Mouse (Mus musculus) kidney, adult 8-10 months (tissue): ENCODE results near the gene Efcab11.
"Not testable (repeated sequence)": the region's sequence is repeated elsewhere in the genome, so short reads cannot be mapped to it uniquely, and the experiment has no call there.

Experiments used
- DNase-seq, 2 experiments: peaks; one replicate each; pipeline ENCODE4 v3.0.0; 2022

Gene Efcab11

DNA sequence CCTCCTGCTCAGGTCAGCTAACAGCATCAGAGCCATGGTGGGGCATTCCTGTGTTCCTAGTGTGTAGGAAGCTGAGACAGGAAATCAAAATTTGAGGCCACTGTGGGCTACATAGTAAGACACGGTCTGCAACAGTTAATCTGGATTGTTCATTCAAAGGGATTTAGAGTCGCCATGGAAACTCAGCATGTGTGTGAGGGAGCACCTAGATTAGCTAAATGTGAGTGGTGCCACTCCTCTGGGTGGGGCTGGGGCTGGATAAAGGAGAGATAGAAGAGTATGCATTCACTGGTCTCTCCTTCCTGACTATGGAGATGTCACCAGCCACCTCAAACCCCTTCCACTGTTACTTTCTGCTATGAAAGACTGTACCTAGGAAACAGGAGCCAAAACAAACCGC is 10.8 kb downstream of the Efcab11 start:
- no peak for DNase-seq

DNA sequence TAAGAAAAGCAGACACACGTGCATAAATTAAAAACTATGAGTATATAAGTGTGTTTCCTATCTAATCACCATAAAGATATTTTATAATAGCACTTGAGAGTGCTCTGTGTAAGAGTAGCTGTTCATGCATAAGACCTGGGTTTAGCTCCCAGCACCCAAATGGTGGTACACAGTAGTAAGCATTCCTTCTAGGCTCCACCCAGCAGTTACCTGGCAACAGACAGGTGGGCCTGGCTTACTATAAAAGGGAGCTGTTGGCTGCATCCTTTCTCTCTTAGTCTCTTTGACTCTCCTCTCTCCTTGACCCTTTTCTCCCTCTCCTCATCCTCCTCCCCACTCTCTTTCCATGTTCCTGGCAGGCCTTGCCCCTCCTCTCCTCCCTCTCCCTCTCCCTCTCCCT is 15.4 kb downstream of the Efcab11 start:
- DNase-seq, result no peak

DNA sequence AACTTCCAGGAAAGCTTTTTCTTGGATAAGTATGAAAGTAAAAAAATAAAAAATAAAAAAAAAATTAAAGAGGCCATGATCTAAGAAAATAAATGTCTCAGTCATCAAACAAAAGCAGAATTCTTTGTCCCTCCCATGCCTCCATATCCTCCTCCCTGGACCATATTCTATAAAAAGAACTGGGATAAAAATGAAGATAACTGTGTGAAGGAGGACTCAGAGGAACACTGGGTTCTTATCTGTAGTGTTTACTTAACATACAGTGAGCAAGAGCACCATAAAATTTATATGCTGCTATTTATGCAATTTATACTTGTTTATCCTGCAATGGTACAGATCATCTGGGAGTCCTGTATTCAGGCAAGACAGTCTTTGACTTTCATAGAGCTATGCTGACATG is 19.6 kb downstream of the Efcab11 start:
- DNase-seq, result no peak

DNA sequence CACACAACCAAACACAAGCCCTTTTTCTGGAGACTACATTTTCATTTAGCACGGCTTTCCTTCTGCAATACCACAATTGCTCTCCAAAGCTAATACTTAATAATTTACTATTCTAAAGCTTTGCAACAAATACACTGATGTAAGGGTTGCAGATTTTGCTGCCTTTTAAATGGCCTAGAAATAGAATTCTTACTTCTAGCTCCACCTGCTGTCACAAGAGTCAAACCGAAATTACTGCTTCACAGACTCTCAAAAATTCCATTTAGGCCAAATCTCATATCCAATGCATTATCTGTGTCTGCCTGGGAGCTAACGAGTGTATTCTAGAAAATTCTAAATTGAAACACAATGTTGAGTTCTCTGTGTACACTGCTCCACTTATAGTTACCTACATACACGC is 23.3 kb downstream of the Efcab11 start:
- no peak for DNase-seq

DNA sequence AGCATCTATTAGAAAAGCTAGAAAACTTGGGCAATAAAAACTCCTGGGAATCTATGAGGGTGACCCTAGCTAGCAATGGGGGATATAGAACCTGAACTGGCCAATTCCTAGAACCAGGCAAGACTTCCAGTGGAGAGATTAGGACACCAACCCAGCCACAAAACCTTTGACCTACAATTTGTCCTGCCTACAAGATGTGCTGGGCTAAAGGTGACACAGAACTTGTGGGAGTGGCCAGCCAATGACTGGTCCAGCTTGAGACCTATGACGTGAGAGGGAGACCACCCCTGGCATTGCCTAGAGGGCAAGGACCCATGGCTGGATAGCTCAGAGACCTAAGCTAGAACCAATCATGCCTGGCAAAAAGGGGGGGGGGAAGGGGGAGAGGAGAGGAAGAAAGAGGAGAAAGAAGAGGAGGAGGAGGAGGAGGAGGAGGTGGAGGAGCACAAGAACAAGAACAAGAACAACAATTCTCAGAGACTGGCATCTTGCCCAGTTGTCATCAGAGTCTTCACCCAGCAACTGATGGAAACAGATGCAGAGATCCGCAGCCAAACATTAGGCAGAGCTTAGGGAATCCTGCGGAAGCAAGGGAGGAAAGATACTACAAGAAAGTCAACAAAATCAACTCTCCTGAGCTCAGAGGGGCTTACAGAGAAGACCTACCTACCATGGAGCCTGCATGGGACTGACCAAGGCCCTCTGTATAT is 24.7 kb downstream of the Efcab11 start:
- DNase-seq, result no peak

DNA sequence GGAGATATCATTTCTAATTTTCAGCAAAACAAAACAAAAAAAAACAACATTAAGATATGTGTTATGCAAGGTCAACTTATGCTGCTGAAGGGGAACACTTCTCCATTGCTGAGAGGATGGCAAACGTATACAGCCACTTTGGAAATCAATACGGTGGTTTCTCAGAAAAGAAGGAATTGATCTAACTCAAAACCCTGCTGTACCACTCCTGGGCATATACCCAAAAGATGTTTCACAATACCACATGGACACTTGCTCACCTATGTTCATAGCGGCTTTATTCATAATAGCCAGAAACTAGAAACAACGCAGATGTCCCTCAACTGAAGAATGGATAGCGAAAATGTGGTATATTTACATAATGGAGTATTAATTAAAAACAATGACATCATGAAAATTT is 25.6 kb downstream of the Efcab11 start:
- no peak for DNase-seq

DNA sequence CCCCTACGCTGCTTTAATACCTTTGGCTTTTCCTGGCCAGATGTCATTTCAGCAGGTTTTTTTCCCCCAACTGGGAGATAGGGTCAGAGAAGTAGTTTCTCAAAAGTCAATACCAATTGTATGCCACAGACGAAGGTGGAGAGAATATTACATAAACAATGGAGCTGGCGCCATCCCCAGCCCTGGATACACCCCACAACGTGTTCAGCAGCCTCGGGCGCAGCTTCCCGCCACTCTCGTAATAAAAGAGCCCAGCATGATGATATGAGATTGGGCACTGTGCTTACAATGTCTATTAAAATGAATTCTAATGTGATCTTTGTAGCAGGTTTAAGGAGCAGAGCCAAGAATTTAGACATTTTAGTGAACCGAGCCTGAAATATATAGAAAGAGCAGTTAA is 28.2 kb downstream of the Efcab11 start:
- no peak for DNase-seq

DNA sequence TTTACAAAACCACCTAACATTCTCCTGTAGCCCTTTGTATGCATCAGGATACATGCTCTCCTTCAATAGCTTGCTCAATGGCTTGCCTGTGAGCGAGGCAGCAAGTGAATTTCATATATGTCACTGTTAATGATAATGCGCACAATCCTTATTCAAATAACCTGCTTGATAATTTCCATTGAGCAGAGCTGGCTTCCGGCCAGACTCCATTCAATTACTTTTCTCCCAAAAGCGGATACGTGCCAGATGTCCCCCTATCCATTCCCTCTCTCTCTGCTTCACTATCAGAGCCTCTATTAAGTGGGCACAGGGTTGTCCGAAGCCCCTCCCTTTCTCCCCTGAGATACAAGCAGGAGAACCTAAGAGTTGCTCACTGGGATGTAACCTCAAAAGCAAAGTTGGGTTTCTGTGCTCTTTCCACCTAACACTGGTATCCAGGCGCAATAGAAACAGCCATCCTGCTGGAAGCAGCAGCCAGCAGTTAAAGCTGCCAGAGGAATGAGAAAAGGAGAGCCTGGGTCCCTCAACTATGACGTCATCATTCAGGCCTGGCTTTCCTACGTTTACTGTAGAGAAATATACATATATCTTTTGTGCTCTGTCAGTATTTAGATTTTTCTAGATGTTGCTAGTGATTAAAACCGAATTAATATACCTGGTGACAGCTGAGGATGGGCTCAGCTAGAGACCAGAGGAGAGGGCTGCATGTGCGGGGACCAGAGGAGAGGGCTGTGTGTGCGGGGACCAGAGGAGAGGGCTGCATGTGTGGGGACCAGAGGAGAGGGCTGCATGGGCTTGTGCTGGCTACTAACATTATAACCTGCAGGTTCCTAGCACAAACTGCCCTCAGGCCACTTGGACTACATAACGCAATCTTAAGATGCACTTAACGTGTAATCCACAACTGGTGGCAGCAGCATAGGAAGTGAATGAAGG is 30.6 kb downstream of the Efcab11 start:
- DNase-seq, result no peak

DNA sequence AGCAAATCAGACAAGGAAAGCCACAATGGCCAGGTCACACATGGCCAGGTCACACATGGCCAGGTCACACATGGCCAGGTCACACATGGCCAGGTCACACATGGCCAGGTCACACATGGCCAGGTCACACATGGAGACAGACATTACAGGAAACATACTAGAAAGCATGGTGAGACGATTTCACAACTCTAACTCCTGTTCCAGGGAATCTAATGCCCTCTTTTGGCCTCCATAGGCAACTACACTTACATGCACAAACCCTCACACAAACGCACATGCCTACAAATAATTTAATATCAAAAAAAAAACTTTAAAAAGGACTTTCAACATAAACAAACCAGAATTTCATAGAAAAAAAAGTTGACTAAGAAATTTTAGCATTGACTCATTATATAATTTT is 34.2 kb downstream of the Efcab11 start:
- no peak for DNase-seq

DNA sequence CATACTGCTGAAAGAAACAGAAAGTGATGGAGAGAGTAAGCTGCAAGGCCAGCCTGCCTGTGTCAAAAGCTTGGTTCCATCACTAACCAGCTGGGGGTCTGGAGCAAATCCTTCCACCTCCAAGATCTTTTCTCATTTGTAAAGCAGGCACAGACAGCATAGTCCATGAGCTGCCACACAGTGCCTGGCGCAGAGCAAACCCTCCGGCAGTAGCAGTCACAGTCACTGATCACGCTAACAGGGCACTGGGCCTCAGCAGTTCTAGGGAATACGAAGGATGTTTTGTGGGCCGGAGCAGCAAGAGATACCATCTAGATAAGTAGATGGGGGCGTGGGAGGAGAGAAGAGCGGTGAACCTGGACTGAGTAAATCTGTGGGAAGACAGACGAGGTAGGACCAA is 39.3 kb downstream of the Efcab11 start:
- DNase-seq, result no peak

DNA sequence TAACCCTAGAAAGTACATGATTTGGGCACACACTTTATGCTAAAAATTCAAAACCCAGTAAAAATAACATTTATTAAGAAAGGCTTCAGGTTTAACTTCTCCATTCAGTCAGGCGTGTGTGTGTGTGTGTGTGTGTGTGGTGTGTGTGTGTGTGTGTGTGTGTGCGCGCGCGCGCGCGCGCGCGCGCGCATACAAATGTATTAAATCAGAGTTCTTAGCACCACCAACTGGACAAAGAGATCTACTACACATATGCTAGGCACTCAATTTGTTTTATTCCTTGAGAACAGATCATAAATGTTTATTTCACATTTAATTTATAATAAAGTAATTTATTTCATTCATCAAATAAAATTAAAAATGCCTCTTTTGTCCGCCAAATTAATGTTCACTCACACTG is 45.5 kb downstream of the Efcab11 start:
- DNase-seq, result no peak

DNA sequence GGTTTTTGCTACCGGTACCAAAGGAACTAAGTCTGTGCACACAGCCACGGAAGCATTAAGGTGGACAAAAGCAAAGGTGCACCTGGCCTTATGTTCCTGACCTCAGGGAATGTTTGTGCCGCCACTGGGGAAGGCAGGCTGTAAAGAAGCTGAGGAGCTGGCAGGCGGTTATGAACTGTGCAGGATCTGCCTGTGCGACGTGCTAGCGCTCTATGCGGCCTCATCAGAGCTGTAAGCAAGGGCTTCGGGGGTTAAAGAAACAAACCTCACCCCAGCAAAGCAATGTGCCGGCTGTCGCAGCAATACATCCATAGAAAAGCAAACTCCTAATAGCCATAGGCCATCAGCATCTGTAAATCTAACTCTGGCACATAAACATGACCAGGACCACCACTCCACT is 46.1 kb downstream of the Efcab11 start:
- DNase-seq, result no peak

DNA sequence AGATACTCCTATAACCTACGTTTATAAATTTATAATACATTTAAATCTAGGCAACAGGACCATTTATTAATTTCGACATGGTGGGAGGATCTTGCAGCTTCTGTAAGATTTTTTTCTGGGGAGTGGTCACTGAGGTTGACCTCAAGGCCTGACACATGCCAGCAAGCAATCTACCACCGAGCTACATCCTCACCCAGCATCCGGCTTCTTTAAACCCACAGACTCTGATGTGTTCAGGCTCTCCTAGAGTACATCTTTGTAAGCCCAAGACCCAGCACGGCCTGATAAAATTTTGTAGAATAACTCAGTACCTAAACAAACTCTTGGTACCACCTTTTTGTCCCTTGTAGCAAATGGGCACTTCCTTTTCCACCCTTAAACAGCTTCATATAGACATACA is 46.7 kb downstream of the Efcab11 start:
- DNase-seq, result no peak

DNA sequence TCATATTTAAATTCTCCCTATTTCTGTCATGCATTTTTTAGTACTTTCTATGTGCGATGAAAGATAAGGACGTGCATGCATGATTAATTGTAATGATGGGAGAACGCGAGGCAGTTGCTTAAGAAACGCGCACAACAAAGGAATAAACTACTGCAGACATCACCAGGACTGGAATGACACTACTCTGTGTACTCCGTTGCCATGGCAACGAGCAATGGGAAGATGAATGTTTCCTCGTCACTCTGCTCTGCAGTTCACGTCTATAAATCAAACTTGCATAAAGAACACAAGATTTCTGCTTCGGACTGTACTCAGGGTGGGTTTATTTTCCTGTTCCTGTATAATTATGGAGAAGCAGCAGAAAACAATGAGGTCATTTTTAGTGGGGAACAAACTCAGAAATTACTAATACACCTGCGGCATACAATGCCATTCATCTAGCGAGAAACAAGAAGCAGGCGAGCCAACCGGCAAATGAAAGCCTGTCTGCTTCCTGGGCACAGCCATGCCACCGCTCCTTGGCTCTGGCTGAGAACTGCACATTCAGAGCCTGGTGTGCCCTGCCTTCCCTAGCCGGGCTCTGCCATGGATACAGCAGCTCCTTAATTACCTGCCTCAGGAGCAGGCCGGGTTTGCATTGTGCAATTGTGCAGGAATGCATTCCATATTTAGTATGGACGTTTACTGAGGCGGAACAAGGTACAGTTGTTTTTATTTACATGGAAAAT is 47.7 kb downstream of the Efcab11 start:
- peak; percentile 13 to 14 for DNase-seq

DNA sequence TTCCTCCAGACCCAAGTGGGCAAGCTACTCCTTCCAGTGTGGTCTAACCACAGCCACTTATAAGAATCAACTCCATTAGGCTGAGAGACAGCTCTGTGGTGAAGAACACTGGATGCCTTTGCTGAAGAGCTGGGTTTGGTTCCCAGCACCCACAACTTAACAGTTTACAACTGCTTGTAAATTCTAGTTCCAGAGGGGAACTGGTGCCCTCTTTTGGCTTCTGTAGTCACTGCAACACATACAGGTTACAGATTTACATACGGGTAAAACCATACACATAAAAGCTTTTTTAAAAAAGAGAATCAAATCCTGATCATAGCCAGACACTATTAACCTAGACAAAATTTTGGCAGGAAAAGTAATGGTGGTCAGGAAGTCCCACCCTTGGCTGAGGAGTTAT is 50.8 kb downstream of the Efcab11 start:
- no peak for DNase-seq

DNA sequence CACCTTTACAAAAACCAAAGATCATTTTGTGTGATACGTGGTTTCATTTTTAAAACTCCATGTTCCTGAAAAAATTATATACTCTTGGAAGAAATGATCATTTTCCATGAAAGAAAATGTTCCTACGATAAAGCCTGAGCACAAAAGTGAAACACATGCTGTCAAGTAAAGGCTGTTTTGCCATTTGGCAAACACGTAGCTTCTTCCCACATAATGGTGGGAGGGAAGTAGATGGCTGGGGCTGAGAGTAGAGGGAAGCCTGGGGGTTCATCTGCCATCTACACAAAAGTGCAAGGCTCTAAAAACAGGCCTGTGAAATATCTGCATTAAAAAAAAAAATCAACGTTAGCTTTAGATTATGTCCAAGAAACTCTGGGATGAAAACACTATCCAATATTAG is 61.6 kb downstream of the Efcab11 start:
- no peak for DNase-seq

DNA sequence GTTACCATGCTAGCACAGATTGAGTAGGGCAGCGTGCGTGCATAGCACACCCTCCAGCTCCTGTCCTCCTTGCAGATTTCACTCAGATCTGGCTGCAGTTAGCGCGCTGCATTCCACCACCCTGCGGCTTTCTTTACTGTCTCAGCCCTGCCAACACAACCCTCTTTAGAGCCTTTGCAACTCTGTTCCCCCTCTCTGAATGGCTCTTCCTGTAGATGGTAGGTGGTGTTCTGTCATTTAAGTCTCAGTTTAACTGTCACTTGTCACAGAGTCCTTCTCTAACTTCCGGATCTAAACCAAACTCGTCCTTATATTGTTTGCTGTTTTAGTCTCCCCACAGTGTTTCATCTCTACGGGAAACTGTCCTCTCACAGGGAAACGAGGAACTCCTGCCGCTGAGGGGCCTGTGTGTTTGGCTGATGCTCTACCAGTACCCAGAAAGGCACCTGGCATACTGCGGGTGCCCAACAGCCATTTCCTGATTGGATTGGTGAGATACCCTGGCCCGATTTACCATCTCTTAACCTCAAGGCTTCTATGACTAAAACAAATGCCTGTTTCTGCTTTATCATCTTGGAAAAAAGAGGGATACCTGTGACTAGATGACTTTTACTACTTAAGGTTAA is 62.8 kb downstream of the Efcab11 start:
- no peak for DNase-seq

DNA sequence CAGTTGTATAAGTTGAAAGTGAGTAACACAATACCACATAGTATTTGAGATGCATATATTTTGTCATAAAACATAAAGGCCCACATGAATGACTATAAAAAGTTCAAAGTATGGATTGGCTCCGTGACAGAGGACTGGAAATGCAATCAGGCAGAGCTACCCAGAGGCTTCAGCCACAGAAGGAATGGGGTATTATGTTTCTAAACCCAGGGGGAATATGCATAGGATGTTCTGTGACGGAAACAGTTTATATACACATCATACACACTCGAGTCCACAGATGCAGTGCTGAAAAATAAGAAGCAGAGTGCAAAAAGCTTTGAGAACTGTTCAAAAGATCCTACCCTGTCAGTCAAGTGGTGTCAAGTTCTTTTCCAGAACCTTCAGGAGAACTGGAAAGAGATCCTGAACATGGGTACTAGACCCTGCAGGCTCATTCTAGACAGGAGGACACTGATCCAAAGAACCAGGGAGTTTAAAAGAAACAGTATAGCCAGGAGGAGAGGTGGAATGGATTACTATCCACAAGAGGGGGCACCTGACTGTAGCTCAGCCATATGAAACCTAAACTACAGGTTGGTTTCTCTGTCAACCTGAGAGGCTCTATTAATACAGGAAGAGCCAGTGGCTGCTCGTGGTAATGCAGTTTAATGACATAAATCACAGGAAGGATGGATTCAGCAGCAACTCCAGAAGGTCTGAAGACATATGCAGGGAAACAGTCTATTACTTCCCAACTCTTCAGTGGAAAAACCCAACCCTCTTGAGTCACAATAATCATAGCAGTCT is 64.9 kb downstream of the Efcab11 start:
- DNase-seq, result no peak

DNA sequence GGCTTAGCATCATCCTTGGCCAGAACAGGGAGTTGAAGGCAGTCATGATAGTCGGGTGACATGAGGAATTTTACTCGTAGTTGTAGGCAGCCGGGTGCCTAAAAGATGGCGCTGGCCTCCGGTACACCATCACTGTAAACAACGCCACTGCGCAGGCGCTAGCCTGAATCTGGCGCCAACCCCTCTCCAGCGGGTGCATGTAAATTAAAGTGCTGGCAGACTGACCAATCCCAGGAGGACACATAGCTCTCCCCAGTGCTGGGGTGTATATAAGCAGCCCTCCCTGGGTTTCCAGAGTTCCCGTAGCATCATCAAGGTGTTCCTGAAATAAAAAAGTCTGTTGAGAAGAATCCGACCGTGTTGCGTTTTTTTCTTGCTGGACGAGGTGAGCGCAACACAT is 66.2 kb downstream of the Efcab11 start:
- not testable (repeated sequence) for DNase-seq

DNA sequence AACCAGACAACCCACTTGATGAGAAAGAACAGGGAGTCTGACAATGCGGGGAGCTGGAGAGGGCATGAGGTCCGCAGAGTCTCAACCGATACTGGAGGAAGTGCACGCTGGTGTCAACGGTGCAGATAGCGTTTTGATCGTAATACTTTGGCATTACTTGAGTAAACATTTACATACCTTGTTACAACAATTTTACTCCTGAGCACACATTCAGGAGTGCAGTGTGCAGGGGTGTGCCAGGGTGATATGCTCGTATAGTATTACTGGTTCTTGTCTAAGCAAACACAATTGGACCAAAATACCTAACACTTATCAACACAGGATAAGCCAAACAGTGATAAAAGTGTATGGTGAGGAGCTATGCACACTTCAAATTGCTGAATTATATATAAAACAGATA is 69.0 kb downstream of the Efcab11 start:
- DNase-seq, result no peak

DNA sequence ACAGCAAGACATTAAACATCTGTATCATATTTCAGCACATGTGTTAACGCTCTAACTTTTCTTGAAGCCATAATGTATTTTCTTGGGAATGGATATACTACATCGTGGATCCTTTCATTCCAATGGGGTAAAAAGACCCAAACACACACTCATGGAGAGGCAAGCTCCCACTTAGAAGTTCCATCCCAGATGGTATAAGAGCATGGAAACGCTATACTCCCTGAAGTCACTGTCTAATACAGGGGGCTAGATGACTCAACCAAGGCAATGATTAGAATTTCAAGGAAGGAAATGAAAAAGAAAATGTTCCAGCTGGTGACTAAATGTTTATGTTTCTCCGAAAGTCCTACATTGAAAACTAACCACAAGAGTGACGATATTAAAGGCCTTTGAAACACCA is 76.3 kb downstream of the Efcab11 start:
- DNase-seq, result no peak

DNA sequence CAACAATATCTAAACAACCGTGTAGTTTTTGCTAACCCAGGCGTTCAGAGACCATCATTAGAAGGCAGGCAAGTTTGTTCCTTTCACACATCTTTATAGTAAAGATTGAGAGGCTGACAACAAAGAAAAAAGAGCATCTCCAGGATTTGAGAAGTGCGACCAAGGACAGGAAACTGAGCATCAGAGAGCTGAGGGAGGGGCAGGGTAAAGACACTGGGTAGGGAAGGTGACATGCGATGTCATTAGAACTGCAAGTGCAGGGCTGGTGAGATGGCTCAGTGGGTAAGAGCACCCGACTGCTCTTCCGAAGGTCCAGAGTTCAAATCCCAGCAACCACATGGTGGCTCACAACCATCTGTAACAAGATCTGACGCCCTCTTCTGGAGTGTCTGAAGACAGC is 77.5 kb downstream of the Efcab11 start:
- DNase-seq, result not testable (repeated sequence)
